Mouse (Mus musculus) kidney, adult 18-20 months (tissue): ENCODE measurements around the gene Krt7.

Experiments used
- DNase-seq: peaks from one replicate; pipeline ENCODE4 v3.0.0; 2021

The Krt7 gene

DNA sequence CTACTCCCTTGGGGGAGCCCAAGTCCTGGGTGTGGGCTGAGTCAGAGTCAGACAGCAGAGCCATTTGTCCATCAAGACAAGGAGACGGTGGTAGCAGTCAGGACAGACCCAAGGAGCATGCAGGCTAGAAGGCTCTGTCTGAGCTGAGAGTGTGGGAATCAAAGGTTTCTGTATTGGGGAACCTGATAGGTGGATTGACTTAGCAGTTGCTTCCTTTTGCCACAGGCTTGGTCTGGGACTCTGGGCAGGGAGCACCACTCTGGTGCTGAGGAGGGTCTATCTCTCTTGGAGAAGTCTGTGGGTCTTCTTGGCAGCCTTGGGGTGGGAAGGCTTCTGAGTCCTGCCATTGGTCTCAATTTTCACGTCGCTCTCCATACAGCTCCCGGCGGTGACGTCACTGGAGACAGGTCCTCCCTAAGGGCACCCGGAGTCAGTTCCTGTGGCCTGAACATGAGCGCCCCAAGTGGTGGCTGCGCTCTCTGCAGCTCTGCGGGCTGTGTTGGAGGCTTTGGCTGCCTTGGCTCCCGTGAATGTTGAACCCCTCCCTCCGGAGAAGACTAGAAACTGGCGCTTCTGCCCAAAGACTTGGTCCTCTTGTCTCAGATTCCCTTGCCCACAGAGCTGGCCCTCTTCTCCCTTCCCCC is 42.4 kb downstream of the Krt7 start:
- DNase-seq, result peak; percentile 84

- DNase-seq, result no peak
These were observed 43.9 kb downstream of the Krt7 start for GRCm38 (mm10) chr15:101454774-101455173.

- no peak for DNase-seq
These were observed 44.4 kb downstream of the Krt7 start for GRCm38 (mm10) chr15:101455292-101455691.

DNA sequence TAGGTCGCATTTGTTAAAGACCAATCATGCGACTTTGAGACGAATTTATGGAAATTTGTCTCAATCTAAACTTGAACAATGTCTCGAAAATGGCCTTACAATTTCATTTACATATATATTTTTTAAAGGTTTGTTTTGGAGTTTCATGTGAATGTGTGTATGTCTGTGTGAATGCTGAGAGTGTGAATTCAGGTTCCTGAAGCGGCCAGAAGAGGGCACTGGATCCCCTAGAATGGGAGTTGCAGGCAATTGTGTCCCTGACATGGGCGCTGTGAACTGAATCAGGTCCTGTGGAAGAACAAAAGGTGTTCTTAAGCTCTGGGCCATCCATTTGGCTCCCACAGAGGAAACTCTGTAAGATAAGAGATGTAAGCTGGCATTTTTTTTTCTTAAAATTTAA is 45.0 kb downstream of the Krt7 start:
- DNase-seq, result no peak

GRCm38 (mm10) chr15:101458361-101458930 is 47.6 kb downstream of the Krt7 start:
- DNase-seq, result peak; percentile 21

- DNase-seq, result no peak
These were observed 48.4 kb downstream of the Krt7 start for GRCm38 (mm10) chr15:101459283-101459682.

GRCm38 (mm10) chr15:101463651-101464050 is 52.8 kb downstream of the Krt7 start, which contains the start of gene Krt81:
Krt81 (minus strand) TSS chr15:101463751.
- DNase-seq, result no peak

DNA sequence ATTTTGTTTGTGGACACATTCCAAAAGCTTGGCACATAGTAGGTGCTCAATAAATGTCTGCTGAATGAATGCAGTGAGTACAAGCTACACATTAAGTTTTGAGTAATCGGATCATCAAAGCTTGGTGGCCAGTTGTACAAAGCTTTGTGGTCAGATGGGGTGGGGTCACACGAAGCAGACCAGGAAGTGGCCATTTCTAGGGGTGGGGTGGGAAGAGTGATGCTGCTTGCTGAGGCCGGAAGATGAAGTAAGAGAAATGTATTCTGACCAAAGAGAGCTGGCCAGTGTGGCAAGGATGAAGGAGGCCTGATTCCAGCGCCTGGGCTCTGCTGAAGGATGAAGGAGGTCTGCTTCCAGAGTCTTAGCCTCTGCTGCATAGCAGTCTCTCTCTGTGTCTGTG is 58.2 kb downstream of the Krt7 start:
- DNase-seq, result no peak

- no peak for DNase-seq
These were observed 62.2 kb downstream of the Krt7 start, which contains the start of gene Krt86 for GRCm38 (mm10) chr15:101472952-101473528. Krt86 (plus strand) TSS chr15:101473478.

DNA sequence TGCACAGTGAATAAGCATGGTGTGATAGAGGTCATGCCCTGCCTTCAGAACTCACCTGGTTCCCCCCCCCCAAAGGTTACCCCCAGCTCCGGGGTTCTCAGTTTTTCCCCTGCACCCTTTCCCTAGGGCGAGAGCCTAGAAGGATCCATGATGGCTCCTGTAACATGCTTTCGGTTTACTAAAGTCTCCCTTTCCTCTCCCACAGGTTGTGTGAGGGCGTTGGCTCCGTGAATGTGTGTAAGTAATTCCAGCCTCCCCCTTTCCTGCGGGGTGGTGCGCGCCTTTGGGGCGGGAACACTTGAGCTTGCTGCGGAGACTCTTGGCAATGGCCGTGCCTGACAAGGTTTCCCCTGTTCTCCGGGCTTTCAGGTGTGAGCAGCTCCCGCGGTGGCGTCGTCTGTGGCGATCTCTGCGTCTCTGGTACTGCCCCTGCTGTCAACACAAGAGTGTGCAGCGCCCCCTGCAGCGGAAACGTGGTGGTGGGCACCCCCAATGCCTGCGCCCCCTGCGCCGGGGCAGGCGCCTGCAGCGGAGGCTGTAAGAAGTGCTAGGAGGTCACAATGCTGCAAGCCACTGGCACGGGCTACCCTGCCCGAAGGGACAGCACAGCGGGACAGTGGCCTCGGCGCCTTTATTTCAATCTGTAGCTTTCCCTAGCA is 68.3 kb downstream of the Krt7 start:
- peak; percentile 34 for DNase-seq

DNA sequence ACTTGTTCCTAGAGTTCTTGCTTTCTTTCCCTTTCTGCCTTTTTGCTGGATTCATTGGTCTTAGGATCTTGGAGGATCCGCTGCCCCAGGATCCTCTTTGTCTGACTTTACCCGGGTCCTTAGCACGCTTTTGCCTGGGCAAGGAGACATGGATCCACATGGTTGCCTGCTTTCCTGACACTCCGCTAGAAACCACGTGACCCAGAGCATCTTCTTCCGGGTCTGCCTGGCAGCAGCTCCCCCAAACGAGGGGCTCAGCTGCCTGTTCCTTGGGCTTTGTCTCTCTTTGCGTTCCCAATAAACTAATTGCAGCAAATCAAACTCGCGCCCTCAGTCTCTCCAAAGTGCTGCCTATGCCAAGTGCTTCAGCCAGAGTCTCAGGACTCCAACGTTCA is 68.8 kb downstream of the Krt7 start:
- no peak for DNase-seq
